Mouse (Mus musculus) NIH3T3 (cell line): ENCODE results near the gene Hist1h4b.
"Not testable (repeated sequence)": the region's sequence is repeated elsewhere in the genome, so short reads cannot be mapped to it uniquely, and the experiment has no call there.

Experiments used
- DNase-seq: peaks from one replicate; pipeline ENCODE4 v3.0.0-alpha.2; 2012; ENCODE audit warnings: low read depth

Gene Hist1h4b

DNA sequence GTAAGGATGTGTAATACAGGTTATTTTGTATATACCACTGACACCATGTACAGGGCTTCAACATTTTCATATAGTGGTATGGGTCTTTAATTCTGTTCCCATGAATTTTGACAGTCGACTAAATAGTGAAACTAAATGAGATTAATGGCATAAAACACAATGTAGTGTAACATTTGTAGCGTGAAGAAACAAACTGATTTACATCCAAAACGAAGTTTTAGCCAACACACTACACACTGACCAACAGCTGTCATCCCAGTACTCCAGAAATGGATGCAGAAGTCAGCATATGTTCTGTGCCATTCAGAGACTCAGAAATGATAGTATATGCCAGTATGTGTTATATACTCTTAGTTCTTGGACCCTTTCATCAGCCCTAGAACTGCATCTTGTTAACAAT is 1.1 kb downstream of the Hist1h4b start:
- no peak for DNase-seq

DNA sequence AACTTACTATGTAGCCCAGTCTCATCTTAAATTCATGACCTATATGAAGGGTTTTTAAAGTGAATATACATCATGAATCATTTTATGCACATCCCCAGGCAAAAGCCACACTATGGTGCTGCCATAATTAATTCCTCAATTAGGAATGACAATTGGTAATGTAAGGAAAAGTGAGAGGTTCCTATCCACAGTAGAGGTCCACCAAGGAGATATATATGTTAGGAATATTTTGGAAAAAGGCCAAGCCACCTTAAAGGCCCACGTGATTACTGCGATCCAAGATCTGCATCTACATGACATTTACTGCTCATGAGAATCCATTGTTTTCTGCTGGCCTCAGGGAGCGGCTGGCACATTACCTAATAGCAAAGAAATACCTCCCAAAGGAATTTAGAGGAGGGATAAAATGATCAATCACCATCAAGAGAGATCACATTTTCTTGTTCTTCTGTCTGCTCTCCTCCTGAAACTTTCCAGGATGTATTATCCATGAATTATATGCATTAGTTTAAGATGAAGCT is 2.5 kb downstream of the Hist1h4b start:
- no peak for DNase-seq

- no peak for DNase-seq
Observed at GRCm38 (mm10) chr13:23759916-23760239, 3.1 kb downstream of the Hist1h4b start.

DNA sequence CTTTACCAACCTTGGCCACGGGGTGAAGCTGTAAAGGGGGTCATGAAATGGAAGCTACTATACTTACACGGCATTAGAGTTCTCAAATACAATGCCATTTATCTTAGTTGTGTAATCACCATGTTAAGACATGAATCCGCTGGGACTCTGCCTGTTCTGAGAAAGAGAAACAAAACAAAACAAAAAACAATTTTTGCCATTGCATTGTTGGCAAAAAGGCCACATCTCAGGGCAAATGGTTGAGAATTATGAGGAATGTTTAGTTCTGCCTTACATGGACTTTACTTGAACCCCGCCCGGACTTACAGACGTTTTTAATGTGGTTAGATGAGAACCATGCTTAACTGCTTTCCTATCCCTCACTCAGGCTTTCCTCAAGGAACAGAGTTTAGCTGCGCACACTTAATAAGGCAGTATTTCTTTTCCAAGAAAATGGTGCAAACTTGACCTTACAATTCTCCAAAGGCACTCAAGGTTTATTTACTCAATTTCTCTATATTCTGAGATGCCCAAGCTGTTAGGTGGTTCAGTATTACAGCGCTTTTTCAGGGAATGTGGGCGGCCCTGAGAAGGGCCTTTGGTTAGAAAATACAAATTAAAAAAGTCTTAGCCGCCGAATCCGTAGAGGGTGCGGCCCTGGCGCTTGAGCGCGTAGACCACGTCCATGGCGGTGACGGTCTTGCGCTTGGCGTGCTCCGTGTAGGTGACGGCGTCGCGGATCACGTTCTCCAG is 3.6 kb downstream of the Hist1h4b start:
- DNase-seq, result peak; percentile 47

DNA sequence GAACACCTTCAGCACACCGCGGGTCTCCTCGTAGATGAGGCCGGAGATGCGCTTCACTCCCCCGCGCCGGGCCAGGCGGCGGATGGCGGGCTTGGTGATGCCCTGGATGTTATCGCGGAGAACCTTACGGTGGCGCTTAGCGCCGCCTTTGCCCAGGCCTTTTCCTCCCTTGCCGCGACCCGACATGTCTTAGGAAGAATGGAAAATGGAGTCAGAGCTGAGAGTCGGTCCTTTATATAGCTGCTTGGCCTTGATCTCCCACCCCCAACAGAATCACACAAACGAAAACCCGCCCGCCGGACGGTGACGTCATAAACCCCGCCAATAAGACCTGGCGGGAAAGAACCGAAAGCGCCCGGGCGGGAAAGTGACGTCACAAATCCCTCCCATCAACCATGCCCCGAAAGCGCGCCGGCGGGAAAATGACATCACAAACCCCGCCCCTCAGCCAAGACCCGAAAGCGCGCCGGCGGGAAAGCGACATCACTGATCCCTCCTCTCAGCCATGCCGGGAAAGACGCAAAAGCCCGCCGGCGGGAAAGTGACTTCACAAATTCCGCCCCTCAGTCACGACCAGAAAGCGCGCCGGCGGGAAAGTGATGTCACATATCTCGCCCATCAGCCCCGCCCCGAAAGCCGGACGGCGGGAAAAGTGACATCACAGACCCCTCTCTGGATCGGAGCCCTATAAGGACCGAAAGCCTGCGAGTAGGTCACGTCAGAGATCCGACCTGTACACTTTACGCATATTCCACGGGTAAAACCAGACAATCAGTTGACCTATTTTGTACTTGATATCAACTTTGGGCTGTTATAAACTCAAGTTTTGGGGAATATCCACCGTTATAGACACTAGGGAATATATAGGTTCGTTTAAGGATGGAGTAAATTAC is 4.4 kb downstream of the Hist1h4b start, which contains the start of gene Hist1h4a:
Hist1h4a (minus strand) TSS at position 259 of the 893 bp plus-strand sequence.
- peak; percentile 97 for DNase-seq

- DNase-seq, result peak; percentile 78
Observed at GRCm38 (mm10) chr13:23761871-23762821, 5.3 kb downstream of the Hist1h4b start, which contains the start of gene Hist1h3a. Hist1h3a (minus strand) TSS chr13:23762386.

DNA sequence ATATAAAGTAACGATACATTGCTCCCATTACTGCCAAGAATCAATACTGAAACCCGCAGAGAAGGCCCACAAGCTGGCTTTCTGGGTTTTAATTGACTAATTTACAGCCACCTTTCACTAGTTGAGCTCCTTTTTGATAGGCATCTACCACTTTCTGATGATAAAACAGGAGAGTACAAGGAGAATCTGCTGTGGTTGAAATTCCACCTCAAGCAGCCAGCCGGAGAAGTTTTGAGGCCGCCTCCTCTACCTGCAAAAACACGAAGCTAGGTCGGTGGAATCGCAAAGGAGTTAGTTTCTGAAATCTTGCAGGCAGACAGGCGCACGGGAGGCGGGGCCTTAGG is 6.4 kb downstream of the Hist1h4b start:
- no peak for DNase-seq

DNA sequence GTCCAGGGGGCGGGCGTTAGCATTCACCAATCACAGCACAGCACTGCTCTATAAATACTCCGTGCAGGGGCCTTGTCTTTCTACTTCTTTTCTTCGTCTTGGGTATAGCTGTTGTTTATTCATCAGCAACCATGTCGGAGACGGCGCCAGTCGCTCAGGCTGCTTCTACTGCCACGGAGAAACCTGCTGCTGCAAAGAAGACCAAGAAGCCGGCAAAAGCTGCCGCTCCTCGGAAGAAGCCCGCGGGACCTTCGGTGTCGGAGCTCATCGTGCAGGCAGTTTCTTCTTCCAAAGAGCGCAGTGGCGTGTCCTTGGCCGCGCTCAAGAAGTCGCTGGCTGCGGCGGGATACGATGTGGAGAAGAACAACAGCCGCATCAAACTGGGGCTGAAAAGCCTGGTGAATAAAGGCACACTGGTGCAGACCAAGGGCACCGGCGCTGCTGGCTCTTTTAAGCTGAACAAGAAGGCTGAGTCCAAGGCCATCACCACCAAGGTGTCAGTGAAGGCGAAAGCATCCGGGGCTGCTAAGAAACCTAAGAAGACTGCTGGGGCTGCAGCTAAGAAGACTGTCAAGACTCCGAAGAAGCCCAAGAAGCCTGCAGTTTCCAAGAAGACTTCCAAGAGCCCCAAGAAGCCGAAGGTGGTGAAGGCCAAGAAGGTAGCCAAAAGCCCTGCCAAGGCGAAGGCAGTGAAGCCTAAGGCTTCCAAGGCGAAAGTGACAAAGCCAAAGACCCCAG is 6.9 kb downstream of the Hist1h4b start, which contains the start of gene Hist1h1a:
Hist1h1a (plus strand) TSS at position 81 of the 738 bp plus-strand sequence.
- DNase-seq, result peak; percentile 82

DNA sequence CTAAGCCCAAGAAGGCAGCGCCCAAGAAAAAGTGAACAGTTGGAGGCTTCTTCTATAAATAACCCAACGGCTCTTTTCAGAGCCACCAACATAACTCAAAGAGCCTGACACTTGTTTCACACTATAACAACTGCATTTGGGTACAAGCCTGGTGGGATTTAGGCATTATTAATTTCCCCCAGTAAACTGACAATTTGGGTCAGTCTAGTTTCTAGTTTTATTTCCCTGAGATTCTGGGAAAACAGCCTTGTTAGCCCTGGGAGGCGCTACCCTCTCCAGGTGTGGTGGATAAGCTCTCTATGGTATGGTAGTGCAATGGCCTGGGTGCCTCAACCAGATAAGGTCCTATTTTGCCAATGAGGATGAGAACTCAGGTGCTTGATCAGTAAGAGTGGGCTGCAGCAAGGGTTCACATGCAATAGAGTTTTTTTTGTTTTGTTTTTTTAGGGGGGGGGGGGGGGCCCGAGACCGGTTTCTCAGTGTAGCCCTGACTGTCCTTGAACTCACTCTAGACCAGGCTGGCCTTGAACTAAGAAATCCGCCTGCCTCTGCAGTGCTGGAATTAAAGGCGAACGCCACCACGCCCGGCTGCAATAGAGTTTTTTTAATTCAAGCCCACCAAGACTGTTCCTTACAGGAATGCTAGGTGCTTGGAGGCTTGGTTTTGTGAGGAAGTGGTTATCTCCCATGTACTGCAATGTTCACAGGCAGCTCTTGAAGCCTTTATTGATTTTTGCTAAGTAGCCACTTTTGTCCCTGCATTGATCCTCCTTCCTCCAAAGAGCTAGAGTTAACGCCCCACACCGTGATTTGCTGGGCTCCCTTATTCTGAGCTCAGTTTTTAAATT is 7.7 kb downstream of the Hist1h4b start:
- DNase-seq, result no peak

DNA sequence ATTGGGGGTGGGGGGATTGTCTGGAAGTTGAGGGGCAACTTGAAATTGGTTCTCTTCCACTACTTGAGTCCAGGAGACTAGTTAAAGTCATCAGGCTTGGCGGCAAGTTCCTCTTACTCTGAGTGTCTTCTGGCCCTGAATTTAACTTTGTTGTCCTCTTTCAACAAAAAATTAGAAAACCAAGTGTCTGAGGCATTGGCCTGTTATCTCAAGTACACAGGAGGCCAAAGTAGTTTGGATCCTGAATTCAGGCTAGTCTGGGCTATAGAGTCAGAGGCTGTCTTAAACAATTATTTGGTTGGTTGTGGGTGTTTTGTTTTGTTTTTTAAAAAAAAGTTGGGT is 8.3 kb downstream of the Hist1h4b start:
- DNase-seq, result no peak

- no peak for DNase-seq
Observed at GRCm38 (mm10) chr13:23766772-23767171, 10.0 kb downstream of the Hist1h4b start.

DNA sequence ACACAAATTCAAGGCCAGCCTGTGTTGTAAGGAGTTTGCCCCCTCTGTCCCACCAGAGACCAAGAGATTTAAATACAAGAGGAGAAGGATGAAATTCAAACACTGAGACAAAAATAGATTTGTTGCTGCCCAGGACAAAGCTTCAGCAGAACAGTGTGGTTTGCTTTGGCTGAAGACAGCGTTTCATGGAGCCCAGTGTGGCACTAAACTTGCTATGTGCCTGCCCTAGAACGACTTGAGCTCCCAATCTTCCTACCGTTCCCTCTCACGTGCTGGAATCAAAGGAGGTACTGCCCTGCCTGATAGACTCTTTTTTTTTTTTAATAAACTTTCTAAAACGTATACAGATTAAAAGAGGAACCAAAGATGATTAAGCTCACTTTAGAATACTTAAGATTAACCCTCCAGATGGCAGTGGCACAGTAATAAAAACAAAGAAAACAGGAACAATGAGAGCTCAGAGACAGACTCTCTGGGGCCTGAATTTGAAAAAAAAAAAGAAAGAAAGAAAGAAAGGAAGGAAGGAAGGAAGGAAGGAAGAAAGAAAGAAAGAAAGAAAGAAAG is 12.1 kb downstream of the Hist1h4b start:
- no peak for DNase-seq

GRCm38 (mm10) chr13:23769613-23770012 is 12.8 kb downstream of the Hist1h4b start, which contains the start of gene Trim38:
Trim38 (plus strand) TSS chr13:23769913.
- DNase-seq, result not testable (repeated sequence)

DNA sequence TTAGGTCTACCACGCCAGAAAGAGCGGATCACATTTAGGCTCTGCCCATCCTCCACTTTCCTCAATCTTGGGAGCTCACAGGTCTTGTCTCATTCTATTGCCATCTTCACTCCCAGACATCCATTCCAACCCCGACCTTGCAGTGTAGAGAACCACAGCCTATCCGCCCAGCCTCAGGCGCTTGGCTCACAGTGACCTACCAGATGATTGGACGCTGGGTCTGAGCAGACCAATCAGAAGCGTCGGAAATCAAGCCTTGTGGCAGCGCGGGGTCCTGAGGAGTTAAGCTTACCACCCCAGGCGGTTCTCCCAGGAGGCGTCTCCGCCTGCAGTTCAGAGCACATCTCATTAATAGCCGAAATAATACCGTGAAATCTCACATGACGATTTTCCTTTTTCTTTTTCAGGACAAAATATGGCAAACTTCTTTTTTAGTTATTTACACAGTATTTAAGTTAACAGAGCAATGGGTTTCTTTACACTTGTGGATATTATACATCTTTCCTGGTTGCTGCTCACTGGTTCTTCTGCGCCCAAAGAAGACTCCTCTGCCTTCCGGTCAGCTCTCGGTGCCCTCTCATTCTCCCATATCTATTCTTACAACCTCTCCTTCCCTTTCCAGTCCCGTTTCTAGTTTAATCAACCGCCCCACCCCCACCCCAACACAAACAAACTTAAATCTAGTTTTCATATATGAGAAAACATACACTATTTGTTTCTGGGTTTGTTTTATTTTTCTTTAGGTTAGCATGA is 15.9 kb downstream of the Hist1h4b start:
- DNase-seq, result no peak

DNA sequence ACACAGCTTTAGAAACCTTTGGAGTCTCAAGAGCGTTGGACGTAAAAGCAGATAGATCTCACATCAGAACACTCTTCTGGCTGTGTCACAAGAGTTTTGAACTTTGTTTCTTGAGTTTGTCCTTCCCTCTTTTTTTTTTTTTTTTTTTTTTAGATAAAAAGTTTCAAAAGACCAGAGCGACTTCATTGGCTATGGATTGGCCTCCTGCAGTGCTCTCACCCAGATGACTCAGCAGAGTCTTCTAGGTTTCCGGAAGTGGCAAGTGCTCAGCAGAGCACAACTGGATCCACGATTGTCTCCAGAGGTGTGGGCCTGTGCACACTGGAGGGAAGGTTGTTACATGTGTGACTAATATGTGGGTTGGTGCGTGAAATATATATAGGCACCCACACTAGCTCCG is 21.5 kb downstream of the Hist1h4b start:
- no peak for DNase-seq

- DNase-seq, result no peak
Observed at GRCm38 (mm10) chr13:23779025-23779424, 22.2 kb downstream of the Hist1h4b start.

DNA sequence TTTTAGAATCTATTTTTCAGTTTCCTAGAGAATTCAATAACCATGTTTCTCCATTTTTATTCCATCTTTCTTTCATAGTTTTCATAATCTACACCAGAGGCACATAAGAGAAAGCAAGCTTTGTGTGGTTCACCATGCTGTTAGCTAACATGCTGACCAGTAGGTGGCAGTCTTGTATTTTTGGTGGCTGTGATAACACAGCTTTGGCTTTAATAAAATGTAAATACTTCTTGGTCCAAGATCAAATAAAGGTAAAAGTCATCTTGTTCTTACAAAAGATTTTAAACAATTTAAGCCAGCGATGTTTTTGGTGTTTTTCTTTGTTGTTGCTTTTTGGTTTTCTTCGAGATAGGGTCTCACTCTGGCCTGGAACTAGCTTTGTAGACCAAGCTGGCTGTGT is 35.7 kb downstream of the Hist1h4b start:
- DNase-seq, result peak; percentile 80

DNA sequence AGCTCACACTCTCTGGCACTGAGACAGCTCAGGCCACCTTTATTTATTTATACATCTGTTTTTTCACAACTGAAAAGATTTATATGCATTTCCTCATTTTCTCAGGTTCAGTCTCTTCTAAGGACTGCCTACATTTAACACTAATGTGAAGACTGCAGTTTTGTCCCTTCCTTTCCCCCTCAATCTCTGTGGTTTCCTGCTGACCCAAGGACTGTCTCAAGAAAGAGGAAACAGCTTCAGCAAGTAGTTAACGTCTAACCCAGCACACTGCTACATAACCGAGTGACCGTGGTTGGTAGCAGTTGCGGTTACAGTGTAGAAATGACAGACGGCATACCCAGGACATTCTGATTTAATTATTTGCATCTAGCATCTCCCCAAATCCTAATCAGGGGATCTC is 42.6 kb downstream of the Hist1h4b start:
- DNase-seq, result no peak

- no peak for DNase-seq
Observed at GRCm38 (mm10) chr13:23804532-23804931, 47.7 kb downstream of the Hist1h4b start.
